Mouse (Mus musculus) bone marrow macrophage, adult 2 months (primary cell): ENCODE measurements around the gene Srsf9.

Experiments
- CTCF ChIP-seq: IDR thresholded peaks from 2 replicates; pipeline ENCODE4 v1.5.1; 2012; ENCODE audit warnings: low read depth, mild to moderate bottlenecking, low read length, moderate library complexity
- POLR2A ChIP-seq: IDR thresholded peaks from 2 replicates; pipeline ENCODE4 v1.6.1; 2012; ENCODE audit warnings: mild to moderate bottlenecking, low read depth, low read length, borderline replicate concordance

GRCm38 (mm10) chr5:115278785-115279184 lies 48.2 kb upstream of the Srsf9 start:
- TF ChIP-seq CTCF: no peak
- TF ChIP-seq POLR2A: no peak
